Mouse (Mus musculus) retina, embryonic 14.5 days (tissue): Measurements from ENCODE around the gene Hectd4.
A peak's percentile ranks its signal among the peaks of the same experiment; 100 is the strongest.
"Not testable (repeated sequence)": the region's sequence is repeated elsewhere in the genome, so short reads cannot be mapped to it uniquely, and the experiment has no call there.

ENCODE experiments used
- DNase-seq: peaks from one replicate; pipeline ENCODE4 v3.0.0-alpha.2; 2015; ENCODE audit warnings: low spot score

Hectd4 gene

GRCm38 (mm10) chr5:121284816-121285215, 64.8 kb downstream of the Hectd4 start:
- DNase-seq: peak; percentile 9

- no peak for DNase-seq
Measured at GRCm38 (mm10) chr5:121287213-121287612, 67.2 kb downstream of the Hectd4 start.

- DNase-seq: no peak
Measured at GRCm38 (mm10) chr5:121290289-121290688, 70.3 kb downstream of the Hectd4 start.

GRCm38 (mm10) chr5:121292309-121293165, 72.5 kb downstream of the Hectd4 start:
- no peak for DNase-seq

DNA sequence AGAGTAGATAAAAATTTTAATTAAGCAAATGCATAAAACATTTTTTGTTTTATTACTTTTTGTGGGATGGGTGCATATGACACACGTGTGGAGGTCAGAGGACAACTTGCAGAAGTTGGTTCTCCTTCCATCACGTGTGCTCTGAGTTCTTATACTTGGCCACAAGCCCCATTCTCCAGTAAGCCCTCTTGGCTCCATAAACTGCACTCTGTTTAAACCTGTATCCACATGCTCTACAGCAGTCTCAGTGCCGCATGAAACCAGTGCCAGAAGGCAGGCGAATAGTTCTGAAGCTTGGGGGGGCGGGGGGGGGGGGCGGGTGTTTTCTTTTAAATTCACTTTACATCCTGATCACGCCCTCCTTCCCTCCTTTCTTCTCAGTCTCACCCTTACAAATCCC, 85.0 kb downstream of the Hectd4 start:
- no peak for DNase-seq

DNA sequence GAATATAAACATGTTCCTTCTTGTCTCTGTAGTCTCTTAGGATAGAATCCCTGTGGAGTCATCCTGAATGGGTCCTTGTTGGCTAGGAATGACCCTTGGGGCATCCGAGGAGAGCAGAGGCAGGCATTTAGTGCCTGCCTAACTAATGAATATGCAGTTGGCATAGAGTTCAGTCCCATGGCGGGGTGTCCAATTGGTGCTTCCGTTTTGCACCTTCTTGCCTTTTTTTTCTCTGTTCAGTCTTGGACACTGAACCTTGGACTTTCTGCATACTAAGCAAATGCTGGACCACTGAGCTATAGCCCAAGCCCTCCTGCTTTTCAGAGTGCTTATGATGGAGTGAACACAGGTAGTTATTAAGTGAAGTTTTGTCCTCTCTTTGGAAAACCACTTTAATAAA, 87.6 kb downstream of the Hectd4 start:
- no peak for DNase-seq

DNA sequence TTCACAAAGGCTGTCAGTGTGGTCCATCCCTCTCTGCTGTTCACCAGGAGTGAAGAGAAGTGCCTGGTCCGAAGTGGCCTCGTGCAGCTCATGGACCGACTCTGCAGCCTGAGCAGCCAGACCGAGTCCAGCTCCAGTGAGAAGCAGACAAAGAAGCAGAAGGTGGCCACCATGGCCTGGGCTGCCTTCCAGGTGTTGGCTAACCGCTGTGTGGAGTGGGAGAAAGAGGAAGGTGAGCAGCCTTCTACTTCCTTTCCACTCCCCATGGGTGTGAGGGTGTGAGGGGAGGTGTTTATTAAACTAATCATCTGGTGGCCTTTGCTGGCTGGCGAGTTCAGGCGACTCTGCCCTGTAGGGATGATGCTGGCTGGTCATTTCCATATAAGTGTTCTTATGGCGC, 91.6 kb downstream of the Hectd4 start:
- DNase-seq: no peak

DNA sequence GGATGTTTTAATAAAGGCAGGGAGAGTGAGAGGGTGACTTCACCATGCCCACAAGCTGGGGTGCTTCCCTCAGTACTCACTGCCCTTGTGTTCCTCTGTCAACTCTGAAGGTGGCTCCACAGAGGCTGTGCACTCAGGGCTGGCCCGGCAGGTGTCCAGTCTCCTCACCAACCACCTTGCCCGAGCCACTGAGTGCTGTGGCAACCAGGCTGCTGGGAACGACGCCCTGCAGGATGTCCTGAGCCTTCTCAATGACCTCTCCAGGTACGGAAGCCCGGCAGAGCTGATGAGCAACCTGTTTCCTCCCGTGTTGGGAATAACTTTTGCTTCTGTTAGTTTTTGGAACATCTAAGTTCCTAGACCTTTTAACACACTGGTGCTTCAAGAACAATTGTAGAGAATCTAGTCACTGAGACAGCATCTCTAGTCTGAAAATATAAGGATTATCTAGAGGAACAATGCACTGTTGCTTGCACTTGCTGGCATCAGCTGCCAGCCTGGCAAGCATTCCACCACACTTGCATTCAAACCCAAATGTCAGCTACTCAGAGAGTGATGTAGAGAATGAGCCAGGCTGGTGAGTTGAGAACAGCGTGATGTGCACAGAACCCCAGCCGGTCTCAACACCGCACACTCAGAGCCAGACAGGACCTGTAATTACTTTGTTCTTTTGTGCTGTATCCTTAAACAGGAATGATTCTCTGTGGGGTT, 93.9 kb downstream of the Hectd4 start:
- DNase-seq: no peak

- peak; percentile 3 for DNase-seq
Measured at GRCm38 (mm10) chr5:121326079-121326805, 106.2 kb downstream of the Hectd4 start.

- no peak for DNase-seq
Measured at GRCm38 (mm10) chr5:121329333-121330058, 109.5 kb downstream of the Hectd4 start.

GRCm38 (mm10) chr5:121330154-121330816, 110.3 kb downstream of the Hectd4 start:
- not testable (repeated sequence) for DNase-seq

DNA sequence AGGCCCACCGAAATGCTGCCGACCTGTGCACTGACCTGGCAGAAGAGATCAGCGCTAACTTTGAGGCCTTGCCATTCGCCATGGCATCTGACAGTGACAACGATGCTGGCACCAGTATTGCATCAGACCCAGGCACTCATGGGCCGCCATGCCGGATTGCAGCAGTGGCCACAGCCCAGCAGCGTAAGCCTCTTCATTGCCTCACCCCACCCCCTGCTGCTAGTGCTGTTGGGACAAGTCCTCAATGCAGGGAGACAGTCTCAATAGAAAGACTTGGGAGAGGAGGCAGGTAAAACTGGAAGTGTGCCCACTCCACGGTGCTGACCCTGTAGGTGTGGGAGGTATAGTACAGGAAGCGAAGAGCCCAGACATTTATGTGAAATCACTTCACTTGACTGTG, 111.7 kb downstream of the Hectd4 start:
- no peak for DNase-seq

GRCm38 (mm10) chr5:121333976-121334375, 114.0 kb downstream of the Hectd4 start:
- DNase-seq: no peak

DNA sequence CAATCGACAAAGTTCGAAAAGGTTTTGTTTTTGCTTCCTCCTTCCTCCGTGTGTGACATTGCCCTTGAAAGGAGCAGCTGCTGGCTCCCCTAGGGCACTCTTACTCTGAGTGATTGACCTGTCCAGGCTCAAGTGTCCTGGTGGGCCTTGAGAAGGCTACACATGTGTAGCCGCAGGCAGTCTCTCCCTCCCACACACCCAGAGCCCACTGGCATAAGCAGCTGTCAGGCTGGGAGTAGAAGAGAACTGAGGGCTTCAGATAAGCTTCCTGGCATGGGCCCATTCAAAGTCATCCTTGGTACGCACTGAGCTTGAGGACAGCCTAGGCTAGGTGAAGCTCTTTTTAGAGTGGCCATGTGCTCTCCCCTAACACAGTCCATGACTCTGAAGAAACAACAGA, 114.4 kb downstream of the Hectd4 start:
- DNase-seq: no peak

- no peak for DNase-seq
Measured at GRCm38 (mm10) chr5:121335426-121335825, 115.4 kb downstream of the Hectd4 start.

- DNase-seq: peak; percentile 18
Measured at GRCm38 (mm10) chr5:121336009-121336408, 116.0 kb downstream of the Hectd4 start.

DNA sequence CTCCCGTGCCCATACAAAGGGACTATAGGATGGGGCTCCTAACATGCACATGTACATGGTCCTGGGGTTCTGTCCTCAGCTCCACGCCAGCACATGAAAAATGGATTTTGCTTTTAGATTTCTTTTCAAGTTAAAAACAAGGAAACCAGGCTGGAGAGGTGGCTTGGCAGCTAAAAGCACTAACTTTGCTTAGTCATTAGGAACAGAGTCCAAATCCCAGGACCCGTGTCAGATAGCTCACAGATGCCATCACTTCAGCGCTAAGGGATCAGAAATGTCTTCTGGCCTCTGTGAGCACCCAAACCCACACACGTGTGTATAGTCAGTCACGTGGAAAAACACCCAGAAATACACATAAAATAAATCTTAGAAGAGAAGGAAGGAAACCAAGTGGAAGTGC, 116.8 kb downstream of the Hectd4 start:
- DNase-seq: no peak

GRCm38 (mm10) chr5:121339507-121340230, 119.7 kb downstream of the Hectd4 start:
- no peak for DNase-seq

- DNase-seq: no peak
Measured at GRCm38 (mm10) chr5:121340965-121341473, 121.0 kb downstream of the Hectd4 start.

- DNase-seq: no peak
Measured at GRCm38 (mm10) chr5:121342490-121342889, 122.5 kb downstream of the Hectd4 start.

- no peak for DNase-seq
Measured at GRCm38 (mm10) chr5:121343997-121344396, 124.0 kb downstream of the Hectd4 start.
